Mouse (Mus musculus) effector memory CD4-positive, alpha-beta T cell, adult 7 months (primary cell): ENCODE measurements around the gene B2m. TPM values are rescaled to one million over a fixed set of nuclear protein-coding genes. Genes with fewer than 3 reads are reported as not detected.

ENCODE experiments used
- polyA plus RNA-seq: library from polyadenylated mRNA; unstranded; fragments of 100-300 nt; shearing (Covaris generic); gene quantifications from one replicate; pipeline ENCODE4 v1.2.1, GENCODE M21; 2017

Gene B2m
- 8,479 TPM for polyA plus RNA-seq

GRCm38 (mm10) chr2:122147508-122148241 lies at the start of gene B2m:
TSS of gene B2m (plus strand) at chr2:122147686.

GRCm38 (mm10) chr2:122117961-122118958 lies 29.2 kb upstream of the B2m start, which contains the start of gene Spg11:
TSS of gene Spg11 (minus strand) at chr2:122118386.

GRCm38 (mm10) chr2:122160680-122161079 lies 13.2 kb downstream of the B2m start, which contains the start of gene Trim69:
TSS of gene Trim69 (plus strand) at chr2:122160700.

DNA sequence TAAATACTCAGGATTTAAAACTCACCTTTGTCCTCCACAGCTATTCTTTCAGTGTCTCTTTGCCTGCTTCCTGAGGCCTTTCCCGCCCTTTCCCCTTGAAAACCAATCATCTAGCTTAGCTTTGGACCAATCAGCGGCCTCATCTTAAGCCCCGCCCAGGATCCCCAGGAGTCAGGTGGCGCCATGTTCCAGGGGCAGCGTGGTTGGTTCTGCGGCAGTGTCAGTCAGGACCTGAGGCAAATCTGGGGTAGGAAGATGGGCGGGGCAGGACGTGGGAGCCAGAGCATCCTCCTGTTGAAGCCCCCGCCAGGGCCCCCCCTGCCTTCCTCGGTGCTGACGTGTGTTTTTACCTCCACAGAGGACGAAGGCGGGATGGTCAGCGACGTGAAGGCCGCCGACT lies 38.6 kb downstream of the B2m start, which contains the start of the genes Patl2 and Terb2:
TSS of gene Patl2 (minus strand) at position 84 of the 400 bp plus-strand sequence.
TSS of gene Terb2 (plus strand) at position 167 of the 400 bp plus-strand sequence.

Other genes starting within 250 kb of the B2m start
- 48.7 TPM for gene Ctdspl2, start 191.7 kb upstream of the B2m start, polyA plus RNA-seq
- not detected for gene Mageb3, start 191.6 kb upstream of the B2m start, polyA plus RNA-seq
- gene Eif3j1, start 119.1 kb upstream of the B2m start, polyA plus RNA-seq, result 15.6 TPM
- gene Spg11, start 29.3 kb upstream of the B2m start, polyA plus RNA-seq, result 14.4 TPM
- gene Trim69, start 13.0 kb downstream of the B2m start, polyA plus RNA-seq, result not detected
- not detected for gene Patl2, start 38.5 kb downstream of the B2m start, polyA plus RNA-seq
- gene Terb2, start 38.6 kb downstream of the B2m start, polyA plus RNA-seq, result not detected
- gene Sord, start 87.1 kb downstream of the B2m start, polyA plus RNA-seq, result 1.9 TPM
- not detected for gene Duox2, start 150.8 kb downstream of the B2m start, polyA plus RNA-seq
- gene Duoxa2, start 151.2 kb downstream of the B2m start, polyA plus RNA-seq, result not detected
- gene Duoxa1, start 166.0 kb downstream of the B2m start, polyA plus RNA-seq, result not detected
- gene Duox1, start 168.0 kb downstream of the B2m start, polyA plus RNA-seq, result not detected
- 1.3 TPM for gene Shf, start 221.5 kb downstream of the B2m start, polyA plus RNA-seq